Mouse (Mus musculus): ENCODE measurements around the gene Polh.

DNA sequence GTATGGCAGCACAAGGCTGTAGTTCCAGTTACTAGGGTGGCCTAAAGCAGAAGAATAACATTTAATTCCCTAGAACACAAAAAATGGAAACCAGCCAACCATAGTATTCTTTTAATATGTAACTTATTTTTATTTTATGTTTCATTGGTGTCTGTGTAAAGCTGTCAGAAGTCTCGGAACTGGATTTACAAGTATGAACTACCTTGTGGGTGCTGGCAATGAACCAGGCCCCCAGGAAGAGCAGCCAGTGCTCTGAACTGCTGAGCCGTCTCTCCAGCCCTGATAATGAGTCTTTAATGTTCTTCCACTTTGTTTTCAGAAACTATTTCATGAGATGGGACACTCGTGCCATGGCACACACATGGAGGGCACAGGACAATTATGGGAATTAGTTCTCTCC lies 8.1 kb upstream of the Polh start:
- no peak for TF ChIP-seq CTCF (IDR thresholded peaks at IDR 0.05; ENCODE audit: borderline replicate concordance, control insufficient read depth, extremely low read depth, insufficient read depth, low read length, poor library complexity)
- TF ChIP-seq POLR2A (IDR thresholded peaks at IDR 0.05; ENCODE audit: control insufficient read depth, extremely low read depth, insufficient read depth, low read length, poor library complexity), result no peak

Data from thymus, adult 2 months (tissue).